8 mouse cellular contexts compared by ENCODE assay signal in genomic region chr12:51741690-51742089, GRCm38 (mm10). TPM values are rescaled to one million over a fixed set of nuclear protein-coding genes. Genes with fewer than 3 reads are reported as not detected.
A peak's percentile ranks its signal among the peaks of the same experiment; 100 is the strongest.
DNase-seq lines count a peak whose midpoint lies in the region; ATAC-seq lines count a peak whose summit lies in the region.

No protein-coding gene starts in this region.

- peak; percentile 47 to 68 for DNase-seq in cerebellum, postnatal 10 days
- DNase-seq in cerebellum, adult 11 months, result no peak
- peak; percentile 45 for DNase-seq in midbrain, embryonic 14.5 days
- no peak for DNase-seq in midbrain, embryonic 11.5 days (ENCODE audit: low spot score, missing footprints)
- DNase-seq in adrenal gland, postnatal 36 days, result peak; percentile 43 to 52
- peak; percentile 39 to 64 for DNase-seq in heart, postnatal 14 days
- DNase-seq in frontal cortex, adult 2 months (ENCODE audit: extremely low spot score in 1 of 2, low spot score in 1 of 2), result no peak

- no peak overlapping the region for H3K4me3 ChIP-seq in midbrain, embryonic 14.5 days (replicated peaks; ENCODE audit: low read depth, low read length)
- no peak overlapping the region for H3K4me3 ChIP-seq in midbrain, embryonic 11.5 days (ENCODE audit: low read depth, low read length)

- intact Hi-C loops in heart, postnatal 14 days (cut with DNase I), result loop anchor here (2.0 to 10.0 kb wide), 2 partner anchors 75 to 337 kb away; no protein-coding TSS in a partner anchor

- H3K4me1 ChIP-seq in midbrain, embryonic 14.5 days (ENCODE audit: control insufficient read depth, insufficient read depth, low read length), result no peaks in the 10 kb centered on the region
- no peaks in the 10 kb centered on the region for H3K4me1 ChIP-seq in midbrain, embryonic 11.5 days (ENCODE audit: control insufficient read depth, insufficient read depth, low read length)

- H3K4me2 ChIP-seq in midbrain, embryonic 14.5 days (ENCODE audit: low read length), result no peak overlapping the region
- no peak overlapping the region for H3K4me2 ChIP-seq in midbrain, embryonic 11.5 days

- H3K27ac ChIP-seq in midbrain, embryonic 14.5 days (replicated peaks; ENCODE audit: low read depth, low read length), result no peak overlapping the region
- H3K27ac ChIP-seq in midbrain, embryonic 11.5 days (ENCODE audit: low read depth, low read length), result no peak overlapping the region

- ATAC-seq in midbrain, embryonic 14.5 days (ENCODE audit: low FRiP score, low TSS enrichment), result no peak
- ATAC-seq in midbrain, embryonic 11.5 days (ENCODE audit: low FRiP score), result no peak
- peak; percentile 57; the same call in 1 of the 2 replicates for ATAC-seq in megakaryocyte-erythroid progenitor cell, adult 5-6 weeks (replicated peaks; ENCODE audit: low FRiP score, low TSS enrichment, poor library complexity, severe bottlenecking)

- WGBS in midbrain, embryonic 14.5 days, result 81% methylated on average over 6 of the region's 6 CpGs
- 88% methylated on average over 6 of the region's 6 CpGs for WGBS in midbrain, embryonic 11.5 days

- no peak overlapping the region for H3K9ac ChIP-seq in midbrain, embryonic 14.5 days (replicated peaks; ENCODE audit: low read length)
- H3K9ac ChIP-seq in midbrain, embryonic 11.5 days (ENCODE audit: low read length), result no peak overlapping the region

- H3K27me3 ChIP-seq in midbrain, embryonic 14.5 days (ENCODE audit: control insufficient read depth, insufficient read depth, low read length), result no peaks in the 10 kb centered on the region
- H3K27me3 ChIP-seq in midbrain, embryonic 11.5 days (ENCODE audit: control insufficient read depth, insufficient read depth, low read length), result no peaks in the 10 kb centered on the region

- H3K36me3 ChIP-seq in midbrain, embryonic 14.5 days (ENCODE audit: control insufficient read depth, insufficient read depth, low read length), result peaks cover 40% of the 10 kb centered on the region
- peaks cover 21% of the 10 kb centered on the region for H3K36me3 ChIP-seq in midbrain, embryonic 11.5 days (ENCODE audit: control insufficient read depth, insufficient read depth, low read length)

- H3K9me3 ChIP-seq in midbrain, embryonic 14.5 days (ENCODE audit: control insufficient read depth, low read length), result no peaks in the 10 kb centered on the region
- H3K9me3 ChIP-seq in midbrain, embryonic 11.5 days (ENCODE audit: control insufficient read depth, low read length), result no peaks in the 10 kb centered on the region

RNA-seq across cellular contexts. Expression of gene Strn3, which starts 50.0 kb away (rescaled TPM):
- 43.9 and 51.5 TPM in 2 replicates for polyA plus RNA-seq in midbrain, embryonic 14.5 days (2014; fragmentation: Nextera tagmentation; extraction: Ambion mirVana)
- 55.2 and 56.1 TPM in 2 replicates for polyA plus RNA-seq in midbrain, embryonic 11.5 days (2014; fragmentation: Nextera tagmentation; extraction: Ambion mirVana)
- total RNA-seq in adrenal gland, postnatal 36 days (2021), result 10 to 100 TPM; 89.0 to 96.2 TPM
- 10 to 100 TPM; 87.4 to 93.9 TPM for total RNA-seq in heart, postnatal 14 days (2021)
- 40.2 and 46.4 TPM in 2 replicates for total RNA-seq in megakaryocyte-erythroid progenitor cell, adult 5-6 weeks (2014; fragmentation: Nextera tagmentation)
- 60.6 and 67.3 TPM in 2 replicates for total RNA-seq in megakaryocyte-erythroid progenitor cell, adult 5-6 weeks (2017)
- polyA plus RNA-seq in frontal cortex, adult 2 months (2012; rRNA removed), result 61.3 and 69.0 TPM in 2 replicates

RNA-seq across cellular contexts. Expression of gene Ap4s1, which starts 50.9 kb away (rescaled TPM):
- 53.9 and 66.1 TPM in 2 replicates for polyA plus RNA-seq in midbrain, embryonic 14.5 days (2014; fragmentation: Nextera tagmentation; extraction: Ambion mirVana)
- polyA plus RNA-seq in midbrain, embryonic 11.5 days (2014; fragmentation: Nextera tagmentation; extraction: Ambion mirVana), result 56.9 and 62.0 TPM in 2 replicates
- 10 to 100 TPM; 26.3 to 26.7 TPM for total RNA-seq in adrenal gland, postnatal 36 days (2021)
- total RNA-seq in heart, postnatal 14 days (2021), result 10 to 100 TPM; 43.4 to 43.8 TPM
- total RNA-seq in megakaryocyte-erythroid progenitor cell, adult 5-6 weeks (2014; fragmentation: Nextera tagmentation), result 16.7 and 19.4 TPM in 2 replicates
- 15.0 and 23.5 TPM in 2 replicates for total RNA-seq in megakaryocyte-erythroid progenitor cell, adult 5-6 weeks (2017)
- polyA plus RNA-seq in frontal cortex, adult 2 months (2012; rRNA removed), result 57.1 and 58.9 TPM in 2 replicates

Comparison
In these comparisons a context has a peak if more than half of its experiments do, and no peak if none do; other contexts are left out.
1. DNase-seq: peak in cerebellum, postnatal 10 days (2 of 2), midbrain, embryonic 14.5 days (single experiment), adrenal gland, postnatal 36 days (2 of 2) and heart, postnatal 14 days (2 of 2); none in cerebellum, adult 11 months (single experiment), midbrain, embryonic 11.5 days (single experiment) and frontal cortex, adult 2 months (0 of 2).